Mouse (Mus musculus): Measurements from ENCODE around the gene Ahdc1. TPM values are rescaled to one million over a fixed set of nuclear protein-coding genes. Genes with fewer than 3 reads are reported as not detected.

The Ahdc1 gene
- polyA plus RNA-seq, 1 experiment from 2014 or later: 10.7 TPM

DNA sequence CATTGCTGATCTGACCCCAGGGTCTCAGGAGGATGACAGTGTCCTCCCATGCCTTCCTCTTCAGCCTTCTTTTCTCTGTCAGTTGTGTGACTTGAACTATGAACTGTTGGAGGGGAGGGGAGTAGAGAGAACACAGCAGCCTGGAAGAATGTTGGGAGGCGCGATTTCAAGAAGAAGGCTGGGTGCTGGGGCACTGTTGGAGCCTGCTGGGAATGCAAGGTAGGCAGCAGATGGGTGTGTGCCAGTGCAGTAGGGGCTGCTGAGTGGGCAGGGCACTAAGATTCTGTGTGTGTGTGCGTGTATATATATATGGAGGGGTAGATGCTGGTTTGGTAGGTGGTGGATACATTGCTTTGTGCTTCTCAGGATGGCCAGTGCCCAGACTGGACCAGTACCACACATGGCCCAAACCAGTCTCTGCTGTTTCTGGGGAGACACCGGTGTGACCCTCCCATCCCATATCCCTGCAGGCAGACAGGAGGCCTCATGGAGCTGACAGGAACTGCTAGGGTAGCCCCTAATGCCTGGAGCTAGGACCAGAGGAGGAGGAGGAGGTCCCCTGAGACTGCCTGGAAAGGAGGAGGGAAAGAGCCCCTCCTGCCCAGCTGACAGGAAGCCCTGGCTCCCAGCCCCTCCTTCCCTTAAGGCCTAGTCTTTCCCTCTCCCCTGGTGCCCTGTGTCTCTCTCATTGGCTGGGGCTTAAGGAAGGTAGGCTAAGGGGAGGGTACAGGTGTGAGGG, 5.8 kb downstream of the Ahdc1 start:
- ATAC-seq (ENCODE audit: insufficient number of reproducible peaks, insufficient read depth, low FRiP score, low read depth): no peak
- no peaks in the 10 kb centered on the region; the same call in 1 of the 2 replicates for H3K36me3 ChIP-seq (ENCODE audit: control insufficient read depth, insufficient read depth, low read length)
- H3K4me1 ChIP-seq (ENCODE audit: control insufficient read depth, insufficient read depth, low read length): peaks cover 87% of the 10 kb centered on the region
- H3K27me3 ChIP-seq (ENCODE audit: control insufficient read depth, insufficient read depth, low read length): no peaks in the 10 kb centered on the region
- no peak overlapping the region for H3K9ac ChIP-seq (replicated peaks; ENCODE audit: low read depth, low read length)
- H3K9me3 ChIP-seq (ENCODE audit: control insufficient read depth, low read depth, low read length): no peaks in the 10 kb centered on the region
- peak overlapping the region; percentile 12 for H3K4me2 ChIP-seq (replicated peaks; ENCODE audit: low read depth, low read length)
- H3K4me3 ChIP-seq (ENCODE audit: low read depth, low read length): no peak overlapping the region
- H3K27ac ChIP-seq (ENCODE audit: low read length): peak overlapping the region; percentile 44; the same call in 1 of the 2 replicates
- WGBS: 54% methylated on average over 4 of the region's 4 CpGs

GRCm38 (mm10) chr4:133017597-133018262, 6.7 kb downstream of the Ahdc1 start:
- Histone ChIP-seq H3K4me3 (ENCODE audit: low read depth, low read length) (no peak overlapping the region), H3K36me3 (ENCODE audit: control insufficient read depth, insufficient read depth, low read length) (no peaks in the 10 kb centered on the region; the same call in 1 of the 2 replicates), H3K9ac (replicated peaks; ENCODE audit: low read depth, low read length) (no peak overlapping the region), H3K27ac (ENCODE audit: low read length) (no peak overlapping the region), H3K4me1 (ENCODE audit: control insufficient read depth, insufficient read depth, low read length) (peaks cover 96% of the 10 kb centered on the region), H3K4me2 (replicated peaks; ENCODE audit: low read depth, low read length) (0 out of 2 replicates have a peak overlapping the region, but pooled peaks have one; percentile 12), H3K9me3 (ENCODE audit: control insufficient read depth, low read depth, low read length) (no peaks in the 10 kb centered on the region), H3K27me3 (ENCODE audit: control insufficient read depth, insufficient read depth, low read length) (no peaks in the 10 kb centered on the region)
- no peak for ATAC-seq (ENCODE audit: insufficient number of reproducible peaks, insufficient read depth, low FRiP score, low read depth)
- WGBS: 63% methylated on average over 6 of the region's 6 CpGs

DNA sequence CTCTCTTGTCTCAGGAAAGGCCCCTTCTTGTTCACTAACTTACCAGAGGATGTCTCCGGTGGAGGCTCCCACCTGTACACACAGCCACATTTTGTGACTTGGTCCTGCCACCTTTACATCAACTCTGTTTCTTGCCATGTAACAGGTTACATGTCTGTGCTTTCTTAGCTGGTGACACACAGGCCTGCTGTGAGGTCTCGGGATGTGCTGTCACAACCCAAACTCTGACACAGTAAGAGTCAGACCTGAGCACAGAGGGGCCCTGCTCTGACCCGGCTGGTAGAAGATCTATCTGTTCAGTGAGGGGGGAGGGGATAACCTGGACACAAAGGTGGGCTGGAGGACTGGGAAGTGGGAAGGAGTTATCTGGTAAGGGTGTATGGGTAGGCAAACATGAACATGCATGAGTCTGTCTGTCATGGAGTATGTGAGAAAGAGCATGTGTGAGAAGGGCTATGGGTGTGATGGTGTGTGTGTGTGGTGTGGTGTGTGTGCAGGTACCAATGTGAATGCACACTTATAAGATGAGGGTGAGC, 7.3 kb downstream of the Ahdc1 start:
- Histone ChIP-seq H3K27me3 (ENCODE audit: control insufficient read depth, insufficient read depth, low read length) (no peaks in the 10 kb centered on the region), H3K27ac (ENCODE audit: low read length) (no peak overlapping the region), H3K36me3 (ENCODE audit: control insufficient read depth, insufficient read depth, low read length) (no peaks in the 10 kb centered on the region; the same call in 1 of the 2 replicates), H3K4me1 (ENCODE audit: control insufficient read depth, insufficient read depth, low read length) (peaks cover 96% of the 10 kb centered on the region), H3K4me3 (ENCODE audit: low read depth, low read length) (no peak overlapping the region), H3K9me3 (ENCODE audit: control insufficient read depth, low read depth, low read length) (no peaks in the 10 kb centered on the region), H3K9ac (replicated peaks; ENCODE audit: low read depth, low read length) (no peak overlapping the region), H3K4me2 (replicated peaks; ENCODE audit: low read depth, low read length) (no peak overlapping the region)
- WGBS: 64% methylated on average over 3 of the region's 3 CpGs
- no peak for ATAC-seq (ENCODE audit: insufficient number of reproducible peaks, insufficient read depth, low FRiP score, low read depth)

DNA sequence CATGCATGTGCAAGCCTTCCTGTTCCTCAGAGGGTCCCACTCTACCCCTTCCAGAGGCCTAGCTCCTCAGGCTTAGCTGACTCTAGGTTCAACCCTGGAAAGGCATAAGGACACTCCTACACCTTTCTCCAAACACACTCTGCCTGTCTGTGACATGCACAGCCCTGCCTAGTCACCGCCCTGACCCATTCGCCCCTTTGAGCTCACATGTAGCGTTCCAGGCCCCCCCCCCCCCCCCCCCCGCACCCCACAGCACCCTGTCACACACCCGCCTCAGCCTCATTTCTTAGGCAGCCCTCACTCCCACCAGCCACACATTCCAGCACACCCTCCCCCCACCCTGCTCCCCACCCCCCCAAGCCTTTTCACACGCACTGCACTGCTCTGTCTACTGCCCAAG, 9.7 kb downstream of the Ahdc1 start:
- H3K4me1 ChIP-seq (ENCODE audit: control insufficient read depth, insufficient read depth, low read length): peaks cover 95% of the 10 kb centered on the region
- H3K9me3 ChIP-seq (ENCODE audit: control insufficient read depth, low read depth, low read length): no peaks in the 10 kb centered on the region
- H3K27me3 ChIP-seq (ENCODE audit: control insufficient read depth, insufficient read depth, low read length): no peaks in the 10 kb centered on the region
- 0 out of 2 replicates have a peak overlapping the region, but pooled peaks have one; percentile 1 for H3K4me2 ChIP-seq (replicated peaks; ENCODE audit: low read depth, low read length)
- no peak overlapping the region for H3K4me3 ChIP-seq (ENCODE audit: low read depth, low read length)
- H3K27ac ChIP-seq (ENCODE audit: low read length): peak overlapping the region; percentile 71; the same call in 1 of the 2 replicates
- 23% methylated on average over 5 of the region's 6 CpGs for WGBS
- no peaks in the 10 kb centered on the region; the same call in 1 of the 2 replicates for H3K36me3 ChIP-seq (ENCODE audit: control insufficient read depth, insufficient read depth, low read length)
- H3K9ac ChIP-seq (replicated peaks; ENCODE audit: low read depth, low read length): no peak overlapping the region
- ATAC-seq (ENCODE audit: insufficient number of reproducible peaks, insufficient read depth, low FRiP score, low read depth): no peak

- no peak for ATAC-seq (ENCODE audit: insufficient number of reproducible peaks, insufficient read depth, low FRiP score, low read depth)
- H3K9me3 ChIP-seq (ENCODE audit: control insufficient read depth, low read depth, low read length): no peaks in the 10 kb centered on the region
- H3K9ac ChIP-seq (replicated peaks; ENCODE audit: low read depth, low read length): no peak overlapping the region
- no peak overlapping the region for H3K4me3 ChIP-seq (ENCODE audit: low read depth, low read length)
- WGBS: 16% methylated on average over 9 of the region's 9 CpGs
- H3K27ac ChIP-seq (ENCODE audit: low read length): peak overlapping the region; percentile 48; the same call in 1 of the 2 replicates
- H3K36me3 ChIP-seq (ENCODE audit: control insufficient read depth, insufficient read depth, low read length): no peaks in the 10 kb centered on the region; the same call in 1 of the 2 replicates
- H3K4me1 ChIP-seq (ENCODE audit: control insufficient read depth, insufficient read depth, low read length): peaks cover 95% of the 10 kb centered on the region
- H3K4me2 ChIP-seq (replicated peaks; ENCODE audit: low read depth, low read length): 0 out of 2 replicates have a peak overlapping the region, but pooled peaks have one; percentile 1
- H3K27me3 ChIP-seq (ENCODE audit: control insufficient read depth, insufficient read depth, low read length): no peaks in the 10 kb centered on the region
Observed at GRCm38 (mm10) chr4:133021181-133021671, 10.2 kb downstream of the Ahdc1 start.

DNA sequence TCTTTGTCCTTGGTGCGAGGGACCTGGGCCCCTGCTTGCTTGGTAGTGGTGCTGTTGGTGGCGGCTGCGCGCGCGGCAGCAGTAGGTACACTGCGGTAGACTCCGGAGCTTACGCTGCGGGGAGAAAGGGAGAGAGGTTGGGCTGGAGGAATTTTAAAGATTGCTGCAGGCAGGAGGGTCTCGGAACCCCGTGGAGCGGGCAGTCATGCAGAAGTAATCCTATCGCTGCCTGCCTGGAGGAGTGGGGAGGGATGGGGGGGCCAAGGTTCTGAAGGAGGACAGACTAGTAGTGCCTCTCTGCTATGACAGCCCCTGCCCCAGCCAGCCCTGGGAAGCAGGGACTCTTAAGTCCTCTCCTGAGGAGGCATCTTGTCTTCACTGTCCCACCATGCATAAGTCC, 11.2 kb downstream of the Ahdc1 start:
- Histone ChIP-seq H3K27me3 (ENCODE audit: control insufficient read depth, insufficient read depth, low read length) (no peaks in the 10 kb centered on the region), H3K4me1 (ENCODE audit: control insufficient read depth, insufficient read depth, low read length) (peaks cover 90% of the 10 kb centered on the region), H3K4me2 (replicated peaks; ENCODE audit: low read depth, low read length) (no peak overlapping the region), H3K4me3 (ENCODE audit: low read depth, low read length) (no peak overlapping the region), H3K27ac (ENCODE audit: low read length) (no peak overlapping the region), H3K9ac (replicated peaks; ENCODE audit: low read depth, low read length) (no peak overlapping the region), H3K36me3 (ENCODE audit: control insufficient read depth, insufficient read depth, low read length) (no peaks in the 10 kb centered on the region; the same call in 1 of the 2 replicates), H3K9me3 (ENCODE audit: control insufficient read depth, low read depth, low read length) (no peaks in the 10 kb centered on the region)
- no peak for ATAC-seq (ENCODE audit: insufficient number of reproducible peaks, insufficient read depth, low FRiP score, low read depth)
- WGBS: 38% methylated on average over 14 of the region's 14 CpGs

- no peaks in the 10 kb centered on the region; the same call in 1 of the 2 replicates for H3K36me3 ChIP-seq (ENCODE audit: control insufficient read depth, insufficient read depth, low read length)
- no peak overlapping the region for H3K27ac ChIP-seq (ENCODE audit: low read length)
- peaks cover 81% of the 10 kb centered on the region for H3K4me1 ChIP-seq (ENCODE audit: control insufficient read depth, insufficient read depth, low read length)
- WGBS: 70% methylated on average over 14 of the region's 14 CpGs
- H3K9me3 ChIP-seq (ENCODE audit: control insufficient read depth, low read depth, low read length): no peaks in the 10 kb centered on the region
- no peak overlapping the region for H3K4me3 ChIP-seq (ENCODE audit: low read depth, low read length)
- no peak overlapping the region for H3K4me2 ChIP-seq (replicated peaks; ENCODE audit: low read depth, low read length)
- H3K9ac ChIP-seq (replicated peaks; ENCODE audit: low read depth, low read length): no peak overlapping the region
- H3K27me3 ChIP-seq (ENCODE audit: control insufficient read depth, insufficient read depth, low read length): no peaks in the 10 kb centered on the region
- ATAC-seq (ENCODE audit: insufficient number of reproducible peaks, insufficient read depth, low FRiP score, low read depth): no peak
Observed at GRCm38 (mm10) chr4:133022954-133023635, 12.0 kb downstream of the Ahdc1 start.

- Histone ChIP-seq H3K27ac (ENCODE audit: low read length) (no peak overlapping the region), H3K9ac (replicated peaks; ENCODE audit: low read depth, low read length) (no peak overlapping the region), H3K9me3 (ENCODE audit: control insufficient read depth, low read depth, low read length) (no peaks in the 10 kb centered on the region), H3K36me3 (ENCODE audit: control insufficient read depth, insufficient read depth, low read length) (no peaks in the 10 kb centered on the region; the same call in 1 of the 2 replicates), H3K4me1 (ENCODE audit: control insufficient read depth, insufficient read depth, low read length) (peaks cover 77% of the 10 kb centered on the region), H3K4me2 (replicated peaks; ENCODE audit: low read depth, low read length) (no peak overlapping the region), H3K4me3 (ENCODE audit: low read depth, low read length) (no peak overlapping the region), H3K27me3 (ENCODE audit: control insufficient read depth, insufficient read depth, low read length) (no peaks in the 10 kb centered on the region)
- no peak for ATAC-seq (ENCODE audit: insufficient number of reproducible peaks, insufficient read depth, low FRiP score, low read depth)
- WGBS: 81% methylated on average over 6 of the region's 6 CpGs
Observed at GRCm38 (mm10) chr4:133023636-133024035, 12.6 kb downstream of the Ahdc1 start.

Data from stomach, embryonic 14.5 days (tissue).